Mouse (Mus musculus): Measurements from ENCODE around the gene Kif15. TPM values are rescaled to one million over a fixed set of nuclear protein-coding genes. Genes with fewer than 3 reads are reported as not detected.

Kif15 gene
- total RNA-seq (2021), result 10 to 100 TPM; 21.2 to 26.0 TPM
- long read RNA-seq, experiment 1, result 0 reads
- long read RNA-seq, experiment 2, result 0 reads

- DNase-seq (ENCODE audit: low spot score in 2 of 2), result peak; percentile 88 to 91
Measured at GRCm38 (mm10) chr9:122950643-122951475, at the start of gene Kif15, which contains the start of gene 1110059G10Rik. Kif15 (plus strand) TSS chr9:122951046. 1110059G10Rik (minus strand) TSS chr9:122951000.

- no peak for DNase-seq (ENCODE audit: low spot score in 2 of 2)
Measured at GRCm38 (mm10) chr9:122901047-122901446, 49.8 kb upstream of the Kif15 start.

GRCm38 (mm10) chr9:122902717-122903535 lies 47.9 kb upstream of the Kif15 start:
- DNase-seq (ENCODE audit: low spot score in 2 of 2), result peak; percentile 10 to 36

GRCm38 (mm10) chr9:122922436-122922835 lies 28.4 kb upstream of the Kif15 start:
- DNase-seq (ENCODE audit: low spot score in 2 of 2), result no peak

- DNase-seq (ENCODE audit: low spot score in 2 of 2), result peak; percentile 41 to 55
Measured at GRCm38 (mm10) chr9:122922936-122923381, 27.9 kb upstream of the Kif15 start, which contains the start of gene Zfp105. Zfp105 (plus strand) TSS chr9:122923072.

GRCm38 (mm10) chr9:122928915-122929314 lies 21.9 kb upstream of the Kif15 start:
- no peak for DNase-seq (ENCODE audit: low spot score in 2 of 2)

GRCm38 (mm10) chr9:122998406-122999192 lies 47.8 kb downstream of the Kif15 start:
- no peak for DNase-seq (ENCODE audit: low spot score in 2 of 2)

- DNase-seq (ENCODE audit: low spot score in 2 of 2), result no peak
Measured at GRCm38 (mm10) chr9:122999193-122999586, 48.3 kb downstream of the Kif15 start.

- DNase-seq (ENCODE audit: low spot score in 2 of 2), result no peak
Measured at GRCm38 (mm10) chr9:123004718-123005117, 53.9 kb downstream of the Kif15 start.

GRCm38 (mm10) chr9:123006071-123006470 lies 55.2 kb downstream of the Kif15 start:
- DNase-seq (ENCODE audit: low spot score in 2 of 2), result no peak

GRCm38 (mm10) chr9:123020995-123021631 lies 70.3 kb downstream of the Kif15 start, which contains the start of gene Tmem42:
Tmem42 (plus strand) TSS chr9:123021326.
- peak; percentile 74 to 76 for DNase-seq (ENCODE audit: low spot score in 2 of 2)

- no peak for DNase-seq (ENCODE audit: low spot score in 2 of 2)
Measured at GRCm38 (mm10) chr9:123021636-123022379, 71.0 kb downstream of the Kif15 start.

GRCm38 (mm10) chr9:123024201-123024600 lies 73.4 kb downstream of the Kif15 start:
- DNase-seq (ENCODE audit: low spot score in 2 of 2), result no peak

GRCm38 (mm10) chr9:123031496-123032246 lies 80.8 kb downstream of the Kif15 start:
- no peak for DNase-seq (ENCODE audit: low spot score in 2 of 2)

- DNase-seq (ENCODE audit: low spot score in 2 of 2), result no peak
Measured at GRCm38 (mm10) chr9:123034426-123034825, 83.6 kb downstream of the Kif15 start, which contains the start of gene Tgm4. Tgm4 (plus strand) TSS chr9:123034726.

GRCm38 (mm10) chr9:123047665-123048064 lies 96.8 kb downstream of the Kif15 start:
- DNase-seq (ENCODE audit: low spot score in 2 of 2), result no peak

GRCm38 (mm10) chr9:123058724-123059292 lies 108.0 kb downstream of the Kif15 start:
- no peak for DNase-seq (ENCODE audit: low spot score in 2 of 2)

- DNase-seq (ENCODE audit: low spot score in 2 of 2), result no peak
Measured at GRCm38 (mm10) chr9:123060172-123060571, 109.3 kb downstream of the Kif15 start.

All from adrenal gland, postnatal 4 days (tissue).